Mouse (Mus musculus) small intestine, adult 2 months (tissue): ENCODE results near the gene Gm20850. TPM values are rescaled to one million over a fixed set of nuclear protein-coding genes. Genes with fewer than 3 reads are reported as not detected.
"Not testable (repeated sequence)": the region's sequence is repeated elsewhere in the genome, so short reads cannot be mapped to it uniquely, and the experiment has no call there.

ENCODE experiments used
- H3K27ac ChIP-seq: fragments of 200-500 bp; 2 replicates; pipeline ENCODE4 v1.5.1; 2012; ENCODE audit warnings: low read depth, low read length, control low read depth, inconsistent platforms; ENCODE audit not compliant: insufficient read depth
- H3K27me3 ChIP-seq: fragments of 200-500 bp; 2 replicates; pipeline ENCODE4 v1.6.1; 2012; ENCODE audit warnings: mild to moderate bottlenecking, moderate library complexity, low read length, inconsistent platforms; ENCODE audit not compliant: control insufficient read depth, insufficient read depth
- H3K36me3 ChIP-seq: fragments of 200-500 bp; 2 replicates; pipeline ENCODE4 v1.6.1; 2012; ENCODE audit warnings: mild to moderate bottlenecking, low read length, control low read depth, inconsistent platforms; ENCODE audit not compliant: control insufficient read depth, insufficient read depth
- H3K4me1 ChIP-seq: fragments of 200-500 bp; 2 replicates; pipeline ENCODE4 v1.6.1; 2012; ENCODE audit warnings: low read length, inconsistent platforms, mixed read lengths; ENCODE audit not compliant: control insufficient read depth, insufficient read depth, insufficient read length
- H3K4me3 ChIP-seq: fragments of 200-500 bp; 2 replicates; pipeline ENCODE4 v1.5.1; 2012; ENCODE audit warnings: low read depth, mild to moderate bottlenecking, control low read depth, inconsistent platforms, low read length, moderate library complexity
- WGBS: fragments of 180-500 bp; shearing (Covaris S2); methylation state at CpG from one replicate; pipeline ENCODE4 v1.1.7; 2018; 5-methylcytosine and 5-hydroxymethylcytosine counted together
- polyA plus RNA-seq: library from polyadenylated mRNA; depleted of rRNA; stranded (reverse); fragments of >200 nt; gene quantifications from 2 replicates; pipeline ENCODE4 v1.2.3, GENCODE M21; 2012; rRNA removed

Gene Gm20850
- polyA plus RNA-seq, result not detected in 2 replicates

- not testable (repeated sequence) for H3K4me3 ChIP-seq, H3K36me3 ChIP-seq, H3K4me1 ChIP-seq, H3K27me3 ChIP-seq, H3K27ac ChIP-seq
- WGBS, result no CpG with 5 or more reads among the region's 6 CpGs
Observed at GRCm38 (mm10) chrY:75715022-75715421, at the start of gene Gm20850. Gm20850 (plus strand) TSS chrY:75715322.
